Mouse (Mus musculus): ENCODE data around the gene Map4k3. TPM values are rescaled to one million over a fixed set of nuclear protein-coding genes. Genes with fewer than 3 reads are reported as not detected.
"Not testable (repeated sequence)": the region's sequence is repeated elsewhere in the genome, so short reads cannot be mapped to it uniquely, and the experiment has no call there.

Gene Map4k3
- total RNA-seq (2021): 10 to 100 TPM; 48.7 to 57.6 TPM
- long read RNA-seq, experiment 1, full-length matches to known transcripts: 11 of 21 reads
- long read RNA-seq, experiment 1, partial matches to known transcripts: 3 of 21 reads
- long read RNA-seq, experiment 1, other reads (novel, unspliced or antisense): 7 of 21 reads
- long read RNA-seq, experiment 2, full-length matches to known transcripts: 39 of 73 reads
- long read RNA-seq, experiment 2, partial matches to known transcripts: 12 of 73 reads
- long read RNA-seq, experiment 2, other reads (novel, unspliced or antisense): 22 of 73 reads

GRCm38 (mm10) chr17:80728062-80728858 is at the start of gene Map4k3:
Map4k3 (minus strand) TSS chr17:80728485.
- DNase-seq (ENCODE audit: low spot score in 2 of 2): peak; percentile 69 to 72

- DNase-seq (ENCODE audit: low spot score in 2 of 2): no peak
These were observed 49.3 kb upstream of the Map4k3 start for GRCm38 (mm10) chr17:80777581-80777980.

GRCm38 (mm10) chr17:80775178-80775788 is 47.0 kb upstream of the Map4k3 start:
- no peak for DNase-seq (ENCODE audit: low spot score in 2 of 2)

- no peak for DNase-seq (ENCODE audit: low spot score in 2 of 2)
These were observed 44.5 kb upstream of the Map4k3 start for GRCm38 (mm10) chr17:80772545-80773453.

- DNase-seq (ENCODE audit: low spot score in 2 of 2): no peak
These were observed 41.8 kb upstream of the Map4k3 start for GRCm38 (mm10) chr17:80770065-80770464.

- no peak for DNase-seq (ENCODE audit: low spot score in 2 of 2)
These were observed 36.9 kb upstream of the Map4k3 start for GRCm38 (mm10) chr17:80765204-80765603.

GRCm38 (mm10) chr17:80763065-80763681 is 34.9 kb upstream of the Map4k3 start:
- no peak for DNase-seq (ENCODE audit: low spot score in 2 of 2)

- no peak for DNase-seq (ENCODE audit: low spot score in 2 of 2)
These were observed 34.2 kb upstream of the Map4k3 start for GRCm38 (mm10) chr17:80762391-80763040.

GRCm38 (mm10) chr17:80761191-80761590 is 32.9 kb upstream of the Map4k3 start:
- DNase-seq (ENCODE audit: low spot score in 2 of 2): not testable (repeated sequence)

- no peak for DNase-seq (ENCODE audit: low spot score in 2 of 2)
These were observed 32.3 kb upstream of the Map4k3 start for GRCm38 (mm10) chr17:80760344-80761145.

- no peak for DNase-seq (ENCODE audit: low spot score in 2 of 2)
These were observed 27.8 kb upstream of the Map4k3 start for GRCm38 (mm10) chr17:80756043-80756442.

GRCm38 (mm10) chr17:80755076-80755871 is 27.0 kb upstream of the Map4k3 start:
- no peak for DNase-seq (ENCODE audit: low spot score in 2 of 2)

- no peak for DNase-seq (ENCODE audit: low spot score in 2 of 2)
These were observed 26.3 kb upstream of the Map4k3 start for GRCm38 (mm10) chr17:80754589-80754988.

- DNase-seq (ENCODE audit: low spot score in 2 of 2): no peak
These were observed 24.2 kb upstream of the Map4k3 start for GRCm38 (mm10) chr17:80752466-80752865.

- DNase-seq (ENCODE audit: low spot score in 2 of 2): no peak
These were observed 11.1 kb upstream of the Map4k3 start for GRCm38 (mm10) chr17:80739421-80739820.

GRCm38 (mm10) chr17:80734700-80735099 is 6.4 kb upstream of the Map4k3 start:
- DNase-seq (ENCODE audit: low spot score in 2 of 2): no peak

- DNase-seq (ENCODE audit: low spot score in 2 of 2): no peak
These were observed 5.0 kb upstream of the Map4k3 start for GRCm38 (mm10) chr17:80733121-80733800.

GRCm38 (mm10) chr17:80732256-80732655 is 4.0 kb upstream of the Map4k3 start:
- no peak for DNase-seq (ENCODE audit: low spot score in 2 of 2)

Data from adrenal gland, postnatal 4 days (tissue).